Mouse (Mus musculus): ENCODE measurements around the gene Nmd3.

- TF ChIP-seq CTCF (IDR thresholded peaks at IDR 0.05; ENCODE audit: insufficient read depth, low read depth, low read length) (no peak), POLR2A (IDR thresholded peaks at IDR 0.05; ENCODE audit: insufficient read depth, low read depth, low read length) (no peak)
Measured at GRCm38 (mm10) chr3:69760081-69760480, 38.3 kb downstream of the Nmd3 start.
